Mouse (Mus musculus): Measurements from ENCODE around the gene D5Ertd579e. TPM values are rescaled to one million over a fixed set of nuclear protein-coding genes. Genes with fewer than 3 reads are reported as not detected.

D5Ertd579e gene
- polyA plus RNA-seq (2021; fragmentation: Nextera tagmentation) = 11.3 and 12.6 TPM in 2 replicates
- long read RNA-seq, experiment 1, full-length matches to known transcripts = 29 of 78 reads
- long read RNA-seq, experiment 1, partial matches to known transcripts = 25 of 78 reads
- long read RNA-seq, experiment 1, other reads (novel, unspliced or antisense) = 24 of 78 reads
- long read RNA-seq, experiment 2, partial matches to known transcripts = 11 of 21 reads
- long read RNA-seq, experiment 2, other reads (novel, unspliced or antisense) = 9 of 21 reads

GRCm38 (mm10) chr5:36695461-36696231 is at the start of gene D5Ertd579e:
Gene D5Ertd579e, minus strand, starts transcription at chr5:36696024.

GRCm38 (mm10) chr5:36593176-36593575 is 102.6 kb downstream of the D5Ertd579e start, which contains the start of gene Tbc1d14:
Gene Tbc1d14, minus strand, starts transcription at chr5:36593276.

Other genes starting within 250 kb of the D5Ertd579e start
- 45.9 and 53.2 TPM in 2 replicates for gene Grpel1, start 231.0 kb downstream of the D5Ertd579e start, polyA plus RNA-seq (2021; fragmentation: Nextera tagmentation)
- gene Tada2b, start 211.7 kb downstream of the D5Ertd579e start, polyA plus RNA-seq (2021; fragmentation: Nextera tagmentation) = 1.9 and 2.9 TPM in 2 replicates
- gene Ccdc96, start 211.4 kb downstream of the D5Ertd579e start, polyA plus RNA-seq (2021; fragmentation: Nextera tagmentation) = 0.41 and 0.51 TPM in 2 replicates
- gene Tbc1d14, start 102.7 kb downstream of the D5Ertd579e start, polyA plus RNA-seq (2021; fragmentation: Nextera tagmentation) = 17.6 and 19.9 TPM in 2 replicates
- gene Bloc1s4, start 52.6 kb upstream of the D5Ertd579e start, polyA plus RNA-seq (2021; fragmentation: Nextera tagmentation) = 23.1 and 30.5 TPM in 2 replicates
- gene Mrfap1, start 100.7 kb upstream of the D5Ertd579e start, polyA plus RNA-seq (2021; fragmentation: Nextera tagmentation) = 572 and 619 TPM in 2 replicates
- gene Man2b2, start 134.6 kb upstream of the D5Ertd579e start, polyA plus RNA-seq (2021; fragmentation: Nextera tagmentation) = 17.1 and 23.6 TPM in 2 replicates
- 84.1 and 218 TPM in 2 replicates for gene Ppp2r2c, start 172.5 kb upstream of the D5Ertd579e start, polyA plus RNA-seq (2021; fragmentation: Nextera tagmentation)